Mouse (Mus musculus) lung, postnatal 4 days (tissue): ENCODE measurements around the gene Olfr536.
"Not testable (repeated sequence)": the region's sequence is repeated elsewhere in the genome, so short reads cannot be mapped to it uniquely, and the experiment has no call there.

Experiments used
- DNase-seq, 2 experiments: peaks; one replicate each; pipeline ENCODE4 v3.0.0; 2021

The Olfr536 gene

GRCm38 (mm10) chr7:140507346-140508021, at the start of gene Olfr536:
Olfr536 (minus strand) TSS chr7:140507396.
- DNase-seq: not testable (repeated sequence)

- no peak for DNase-seq
Observed at GRCm38 (mm10) chr7:140539746-140540145, 32.5 kb upstream of the Olfr536 start.

GRCm38 (mm10) chr7:140494702-140495101, 12.5 kb downstream of the Olfr536 start:
- DNase-seq: no peak

- no peak for DNase-seq
Observed at GRCm38 (mm10) chr7:140494231-140494630, 13.0 kb downstream of the Olfr536 start.

- DNase-seq: no peak
Observed at GRCm38 (mm10) chr7:140488981-140489380, 18.2 kb downstream of the Olfr536 start.

GRCm38 (mm10) chr7:140483916-140484315, 23.3 kb downstream of the Olfr536 start, which contains the start of gene Olfr535:
Olfr535 (plus strand) TSS chr7:140484216.
- no peak for DNase-seq

GRCm38 (mm10) chr7:140478733-140479132, 28.5 kb downstream of the Olfr536 start:
- DNase-seq: no peak

GRCm38 (mm10) chr7:140477886-140478285, 29.3 kb downstream of the Olfr536 start:
- no peak for DNase-seq

- DNase-seq: not testable (repeated sequence)
Observed at GRCm38 (mm10) chr7:140463070-140463469, 44.1 kb downstream of the Olfr536 start, which contains the start of gene Olfr533. Olfr533 (plus strand) TSS chr7:140463370.
